Mouse (Mus musculus) neutrophil, adult 83 days (primary cell): Measurements from ENCODE around the gene Ap3s2. TPM values are rescaled to one million over a fixed set of nuclear protein-coding genes. Genes with fewer than 3 reads are reported as not detected.

Experiments
- total RNA-seq, 2 experiments: library from RNA; stranded (reverse); gene quantifications; one replicate each; pipeline ENCODE4 v1.2.4; 2023

Gene Ap3s2
- total RNA-seq, result 10 to 100 TPM in 1 of 2 experiments, 1 to 10 TPM in 1; 7.5 to 10.7 TPM

GRCm38 (mm10) chr7:79920344-79920983 is at the start of gene Ap3s2:
Gene Ap3s2, minus strand, starts transcription at chr7:79920649.

GRCm38 (mm10) chr7:79934862-79935510 is 14.5 kb upstream of the Ap3s2 start, which contains the start of gene Arpin:
Gene Arpin, minus strand, starts transcription at chr7:79935359.

GRCm38 (mm10) chr7:79860811-79861210 is 59.6 kb downstream of the Ap3s2 start, which contains the start of gene Anpep:
Gene Anpep, minus strand, starts transcription at chr7:79861059.

Other genes starting within 250 kb of the Ap3s2 start
- under 1 TPM; 0.20 to 0.40 TPM for gene Kif7, start 204.9 kb downstream of the Ap3s2 start, total RNA-seq
- gene Plin1, start 187.7 kb downstream of the Ap3s2 start, total RNA-seq, result not detected
- 1 to 10 TPM; 1.4 to 1.9 TPM for gene Pex11a, start 177.5 kb downstream of the Ap3s2 start, total RNA-seq
- gene Wdr93, start 177.5 kb downstream of the Ap3s2 start, total RNA-seq, result not detected
- not detected for gene Mesp1, start 126.9 kb downstream of the Ap3s2 start, total RNA-seq
- gene Mesp2, start 109.9 kb downstream of the Ap3s2 start, total RNA-seq, result under 1 TPM in 1 of 2 experiments, not detected in 1; 0.39 TPM
- gene Anpep, start 59.6 kb downstream of the Ap3s2 start, total RNA-seq, result under 1 TPM; 0.55 to 0.60 TPM
- gene Arpin, start 14.7 kb upstream of the Ap3s2 start, total RNA-seq, result under 1 TPM; 0.72 to 0.75 TPM
- gene Zfp710, start 104.2 kb upstream of the Ap3s2 start, total RNA-seq, result 100 to 1,000 TPM; 123 to 131 TPM
- gene Idh2, start 194.7 kb upstream of the Ap3s2 start, total RNA-seq, result 10 to 100 TPM; 41.2 to 46.8 TPM